Mouse (Mus musculus): Measurements from ENCODE around the gene Stk39. TPM values are rescaled to one million over a fixed set of nuclear protein-coding genes. Genes with fewer than 3 reads are reported as not detected.
"Not testable (repeated sequence)": the region's sequence is repeated elsewhere in the genome, so short reads cannot be mapped to it uniquely, and the experiment has no call there.

Stk39 gene
- polyA plus RNA-seq, 1 experiment = 26.3 TPM

GRCm38 (mm10) chr2:68243273-68243672, 228.8 kb downstream of the Stk39 start:
- no peaks in the 10 kb centered on the region for H3K4me1 ChIP-seq (ENCODE audit: control insufficient read depth, insufficient read depth, low read length)
- no peak overlapping the region for H3K27ac ChIP-seq (ENCODE audit: insufficient read depth, low read length)
- no peak for TF ChIP-seq POLR2A (IDR thresholded peaks at IDR 0.05; ENCODE audit: low read depth, low read length)
- no peak for TF ChIP-seq CTCF (IDR thresholded peaks at IDR 0.05; ENCODE audit: borderline replicate concordance, insufficient read depth, low read length)
- no peak overlapping the region for H3K4me3 ChIP-seq (ENCODE audit: insufficient read depth, low read length)

- TF ChIP-seq CTCF (IDR thresholded peaks at IDR 0.05; ENCODE audit: borderline replicate concordance, insufficient read depth, low read length) (no peak), POLR2A (IDR thresholded peaks at IDR 0.05; ENCODE audit: low read depth, low read length) (no peak)
- Histone ChIP-seq H3K4me1 (ENCODE audit: control insufficient read depth, insufficient read depth, low read length) (no peaks in the 10 kb centered on the region), H3K4me3 (ENCODE audit: insufficient read depth, low read length) (no peak overlapping the region), H3K27ac (ENCODE audit: insufficient read depth, low read length) (no peak overlapping the region)
These were observed 230.0 kb downstream of the Stk39 start for GRCm38 (mm10) chr2:68242069-68242468.

- H3K27ac ChIP-seq (ENCODE audit: insufficient read depth, low read length) = no peak overlapping the region
- no peak overlapping the region for H3K4me3 ChIP-seq (ENCODE audit: insufficient read depth, low read length)
- H3K4me1 ChIP-seq (ENCODE audit: control insufficient read depth, insufficient read depth, low read length) = no peaks in the 10 kb centered on the region
- TF ChIP-seq CTCF (IDR thresholded peaks at IDR 0.05; ENCODE audit: borderline replicate concordance, insufficient read depth, low read length) (no peak), POLR2A (IDR thresholded peaks at IDR 0.05; ENCODE audit: low read depth, low read length) (no peak)
These were observed 230.4 kb downstream of the Stk39 start for GRCm38 (mm10) chr2:68241640-68242039.

GRCm38 (mm10) chr2:68239415-68239814, 232.7 kb downstream of the Stk39 start:
- H3K4me3 ChIP-seq (ENCODE audit: insufficient read depth, low read length); H3K4me1 ChIP-seq (ENCODE audit: control insufficient read depth, insufficient read depth, low read length); H3K27ac ChIP-seq (ENCODE audit: insufficient read depth, low read length): not testable (repeated sequence)

GRCm38 (mm10) chr2:68232929-68233328, 239.1 kb downstream of the Stk39 start:
- Histone ChIP-seq H3K27ac (ENCODE audit: insufficient read depth, low read length) (no peak overlapping the region), H3K4me3 (ENCODE audit: insufficient read depth, low read length) (no peak overlapping the region), H3K4me1 (ENCODE audit: control insufficient read depth, insufficient read depth, low read length) (no peaks in the 10 kb centered on the region)
- TF ChIP-seq POLR2A (IDR thresholded peaks at IDR 0.05; ENCODE audit: low read depth, low read length) (no peak), CTCF (IDR thresholded peaks at IDR 0.05; ENCODE audit: borderline replicate concordance, insufficient read depth, low read length) (no peak)

- no peak for TF ChIP-seq POLR2A (IDR thresholded peaks at IDR 0.05; ENCODE audit: low read depth, low read length)
- no peak for TF ChIP-seq CTCF (IDR thresholded peaks at IDR 0.05; ENCODE audit: borderline replicate concordance, insufficient read depth, low read length)
These were observed 242.2 kb downstream of the Stk39 start for GRCm38 (mm10) chr2:68229872-68230271.

GRCm38 (mm10) chr2:68229081-68229480, 243.0 kb downstream of the Stk39 start:
- no peak for TF ChIP-seq CTCF (IDR thresholded peaks at IDR 0.05; ENCODE audit: borderline replicate concordance, insufficient read depth, low read length)
- TF ChIP-seq POLR2A (IDR thresholded peaks at IDR 0.05; ENCODE audit: low read depth, low read length) = no peak
- Histone ChIP-seq H3K27ac (ENCODE audit: insufficient read depth, low read length) (no peak overlapping the region), H3K4me3 (ENCODE audit: insufficient read depth, low read length) (no peak overlapping the region), H3K4me1 (ENCODE audit: control insufficient read depth, insufficient read depth, low read length) (peaks cover 1% of the 10 kb centered on the region; the same call in 1 of the 2 replicates)

More at GRCm38 (mm10) chr2:68229872-68230271, 242.2 kb downstream of the Stk39 start:
- no peaks in the 10 kb centered on the region for H3K4me1 ChIP-seq (ENCODE audit: control insufficient read depth, insufficient read depth, low read length)
- no peak overlapping the region for H3K4me3 ChIP-seq (ENCODE audit: insufficient read depth, low read length)
- H3K27ac ChIP-seq (ENCODE audit: insufficient read depth, low read length) = no peak overlapping the region

GRCm38 (mm10) chr2:68222227-68222873, 249.7 kb downstream of the Stk39 start:
- TF ChIP-seq CTCF (IDR thresholded peaks at IDR 0.05; ENCODE audit: borderline replicate concordance, insufficient read depth, low read length) (no peak), POLR2A (IDR thresholded peaks at IDR 0.05; ENCODE audit: low read depth, low read length) (no peak)
- Histone ChIP-seq H3K4me1 (ENCODE audit: control insufficient read depth, insufficient read depth, low read length) (peaks cover 11% of the 10 kb centered on the region), H3K27ac (ENCODE audit: insufficient read depth, low read length) (peak overlapping the region; percentile 69), H3K4me3 (ENCODE audit: insufficient read depth, low read length) (no peak overlapping the region)

- Histone ChIP-seq H3K4me3 (ENCODE audit: insufficient read depth, low read length) (no peak overlapping the region), H3K27ac (ENCODE audit: insufficient read depth, low read length) (no peak overlapping the region; the same call in 1 of the 2 replicates), H3K4me1 (ENCODE audit: control insufficient read depth, insufficient read depth, low read length) (peaks cover 11% of the 10 kb centered on the region)
- no peak for TF ChIP-seq CTCF (IDR thresholded peaks at IDR 0.05; ENCODE audit: borderline replicate concordance, insufficient read depth, low read length)
- TF ChIP-seq POLR2A (IDR thresholded peaks at IDR 0.05; ENCODE audit: low read depth, low read length) = no peak
These were observed 250.8 kb downstream of the Stk39 start for GRCm38 (mm10) chr2:68221226-68221625.

- no peak overlapping the region for H3K27ac ChIP-seq (ENCODE audit: insufficient read depth, low read length)
- peaks cover 11% of the 10 kb centered on the region for H3K4me1 ChIP-seq (ENCODE audit: control insufficient read depth, insufficient read depth, low read length)
- H3K4me3 ChIP-seq (ENCODE audit: insufficient read depth, low read length) = no peak overlapping the region
- TF ChIP-seq CTCF (IDR thresholded peaks at IDR 0.05; ENCODE audit: borderline replicate concordance, insufficient read depth, low read length) (no peak), POLR2A (IDR thresholded peaks at IDR 0.05; ENCODE audit: low read depth, low read length) (no peak)
These were observed 252.2 kb downstream of the Stk39 start for GRCm38 (mm10) chr2:68219823-68220222.
